Mouse (Mus musculus): Measurements from ENCODE around the gene Slc26a10.

DNA sequence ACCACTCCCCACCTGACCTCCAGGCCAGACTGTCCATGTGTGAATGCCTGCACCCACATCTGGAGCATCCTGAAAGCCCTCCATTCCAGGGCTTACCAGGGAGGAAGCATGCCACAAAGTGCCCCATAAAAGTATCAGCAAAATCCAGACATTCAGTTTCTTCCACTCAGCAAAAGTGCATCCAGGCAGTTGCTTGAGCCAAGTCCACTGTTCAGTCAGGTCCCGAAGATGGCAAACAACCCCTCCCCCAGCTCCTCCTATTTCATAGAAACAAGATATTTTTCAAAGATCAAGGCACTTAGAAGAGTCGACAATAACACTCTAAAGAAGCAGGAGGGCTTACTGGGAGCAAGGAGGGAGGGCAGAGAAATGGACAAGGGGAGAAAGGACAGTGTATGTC lies 18.0 kb upstream of the Slc26a10 start:
- TF ChIP-seq CTCF (IDR thresholded peaks at IDR 0.05; ENCODE audit: extremely low read depth, insufficient read depth, insufficient read length, insufficient replicate concordance) (no peak), POLR2A (IDR thresholded peaks at IDR 0.05; ENCODE audit: low read depth, low read length) (no peak)
